Mouse (Mus musculus) ES-E14 (cell line): Measurements from ENCODE around the gene Cd5l.
"Not testable (repeated sequence)": the region's sequence is repeated elsewhere in the genome, so short reads cannot be mapped to it uniquely, and the experiment has no call there.

Experiments
- CHD2 ChIP-seq: IDR thresholded peaks from 2 replicates; pipeline ENCODE4 v1.6.1; 2014; ENCODE audit warnings: mild to moderate bottlenecking, low read depth, low read length, inconsistent platforms
- HCFC1 ChIP-seq: IDR thresholded peaks from 2 replicates; pipeline ENCODE4 v1.6.1; 2012; ENCODE audit warnings: low read length, inconsistent platforms, borderline replicate concordance; ENCODE audit not compliant: insufficient read depth
- MAFK ChIP-seq: IDR thresholded peaks from 2 replicates; pipeline ENCODE4 v1.6.1; 2014; ENCODE audit warnings: mild to moderate bottlenecking, low read depth, low read length, inconsistent platforms; ENCODE audit not compliant: insufficient read depth
- ZNF384 ChIP-seq: IDR thresholded peaks from 2 replicates; pipeline ENCODE4 v1.6.1; 2012; ENCODE audit warnings: low read depth, low read length, inconsistent platforms

GRCm38 (mm10) chr3:87379641-87380315 is 22.1 kb downstream of the Cd5l start:
- not testable (repeated sequence) for TF ChIP-seq ZNF384, MAFK, HCFC1, CHD2
